Mouse (Mus musculus) embryonic fibroblast, embryonic 13.5 days (primary cell): ENCODE measurements at regions not wholly inside any gene's neighbourhood (a gene's known extent, or its start where the extent isn't known, plus 50 kb on each side); places are given as distances from the start of the nearest gene placed in this dataset.

ENCODE experiments used
- CTCF ChIP-seq: IDR thresholded peaks from 2 replicates; pipeline ENCODE4 v1.5.1; 2011; ENCODE audit warnings: mild to moderate bottlenecking, control low read depth, low read length, moderate library complexity, borderline replicate concordance; ENCODE audit not compliant: insufficient read depth
- POLR2A ChIP-seq: IDR thresholded peaks from 2 replicates; pipeline ENCODE4 v1.6.1; 2011; ENCODE audit warnings: low read depth, mild to moderate bottlenecking, control low read depth, low read length, moderate library complexity

DNA sequence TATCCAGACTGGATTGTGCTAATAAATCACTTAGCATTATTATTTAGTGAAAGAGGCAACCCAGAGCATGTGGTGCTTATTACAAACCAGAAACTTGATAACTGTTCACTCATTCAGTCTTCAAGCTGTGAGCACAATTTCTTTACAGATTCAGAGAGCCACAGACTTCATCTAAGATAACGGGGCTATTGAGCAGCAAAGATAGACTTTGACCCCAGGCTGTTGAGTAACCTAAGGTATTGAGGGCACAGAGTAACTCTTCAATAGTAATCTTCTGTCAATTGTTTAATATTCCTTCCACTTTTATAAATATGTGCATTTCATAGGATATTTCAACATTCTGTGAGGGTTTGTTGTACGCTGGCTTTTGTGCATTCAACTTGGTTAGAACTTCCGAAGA, 76.5 kb upstream of the Cyyr1 start:
- TF ChIP-seq CTCF (no peak), POLR2A (no peak)
